Mouse (Mus musculus) layer of hippocampus, postnatal 14 days (tissue): ENCODE data around the gene Eps8l2. TPM values are rescaled to one million over a fixed set of nuclear protein-coding genes. Genes with fewer than 3 reads are reported as not detected.
A peak's percentile ranks its signal among the peaks of the same experiment; 100 is the strongest.

Source experiments
- DNase-seq, 2 experiments: peaks; one replicate each; pipeline ENCODE4 v3.0.0; 2021 to 2022; ENCODE audit warnings: low spot score in 2 of 2, mixed read lengths in 1 of 2
- long read RNA-seq, 2 experiments: library from polyadenylated mRNA; stranded (forward); transcript quantifications; one replicate each; pipeline ENCODE4 v2.0.0; 2021
- total RNA-seq, 2 experiments: library from RNA; stranded (reverse); gene quantifications; 2 replicates each; pipeline ENCODE4 v1.2.3; 2021

Gene Eps8l2
- total RNA-seq = 1 to 10 TPM; 5.5 to 7.8 TPM
- long read RNA-seq, experiment 1, partial matches to known transcripts = 1 of 2 reads
- long read RNA-seq, experiment 1, other reads (novel, unspliced or antisense) = 0 of 2 reads
- long read RNA-seq, experiment 2, partial matches to known transcripts = 3 of 12 reads
- long read RNA-seq, experiment 2, other reads (novel, unspliced or antisense) = 6 of 12 reads

GRCm38 (mm10) chr7:141338576-141339131 is at the start of gene Eps8l2:
Gene Eps8l2 (plus strand): TSS chr7:141338880.
- DNase-seq = no peak

- no peak for DNase-seq
Observed at GRCm38 (mm10) chr7:141291921-141292582, 46.6 kb upstream of the Eps8l2 start, which contains the start of gene Drd4. Gene Drd4 (plus strand): TSS chr7:141292006.

- no peak for DNase-seq
Observed at GRCm38 (mm10) chr7:141292583-141293388, 45.9 kb upstream of the Eps8l2 start.

GRCm38 (mm10) chr7:141293852-141294471 is 44.7 kb upstream of the Eps8l2 start:
- DNase-seq = no peak

- no peak for DNase-seq
Observed at GRCm38 (mm10) chr7:141294479-141294878, 44.2 kb upstream of the Eps8l2 start.

- DNase-seq = no peak
Observed at GRCm38 (mm10) chr7:141297926-141298650, 40.6 kb upstream of the Eps8l2 start.

GRCm38 (mm10) chr7:141299175-141299574 is 39.5 kb upstream of the Eps8l2 start:
- peak in 1 of 2 experiments; percentile 61 for DNase-seq

GRCm38 (mm10) chr7:141301386-141301785 is 37.3 kb upstream of the Eps8l2 start:
- no peak for DNase-seq

- DNase-seq = no peak
Observed at GRCm38 (mm10) chr7:141302702-141303268, 35.9 kb upstream of the Eps8l2 start.

GRCm38 (mm10) chr7:141304537-141304936 is 34.1 kb upstream of the Eps8l2 start:
- DNase-seq = no peak

- no peak for DNase-seq
Observed at GRCm38 (mm10) chr7:141314416-141314815, 24.3 kb upstream of the Eps8l2 start.

GRCm38 (mm10) chr7:141315076-141315475 is 23.6 kb upstream of the Eps8l2 start:
- DNase-seq = no peak

- no peak for DNase-seq
Observed at GRCm38 (mm10) chr7:141315974-141316373, 22.7 kb upstream of the Eps8l2 start.

- DNase-seq = no peak
Observed at GRCm38 (mm10) chr7:141317619-141318132, 21.0 kb upstream of the Eps8l2 start.

GRCm38 (mm10) chr7:141319446-141319845 is 19.2 kb upstream of the Eps8l2 start:
- no peak for DNase-seq

- DNase-seq = no peak
Observed at GRCm38 (mm10) chr7:141324686-141325085, 14.0 kb upstream of the Eps8l2 start.

GRCm38 (mm10) chr7:141326546-141327446 is 11.9 kb upstream of the Eps8l2 start:
- DNase-seq = peak in 1 of 2 experiments; percentile 39

- DNase-seq = peak; percentile 100
Observed at GRCm38 (mm10) chr7:141327469-141328372, 11.0 kb upstream of the Eps8l2 start, which contains the start of the genes Deaf1 and Tmem80. Gene Deaf1 (minus strand): TSS chr7:141327690. Gene Tmem80 (plus strand): TSS chr7:141327739.
